Mouse (Mus musculus) brown adipose tissue, adult 24 weeks (tissue): ENCODE results near the gene Gm973. TPM values are rescaled to one million over a fixed set of nuclear protein-coding genes. Genes with fewer than 3 reads are reported as not detected.

Source experiments
- H3K27ac ChIP-seq: fragments of 200-500 bp; replicated peaks from 2 replicates; pipeline ENCODE4 v1.5.1; 2012; ENCODE audit warnings: low read depth, mild to moderate bottlenecking, low read length
- H3K4me1 ChIP-seq: fragments of 200-500 bp; 2 replicates; pipeline ENCODE4 v1.6.1; 2012; ENCODE audit warnings: low read length, mixed read lengths; ENCODE audit not compliant: control insufficient read depth, insufficient read depth, insufficient read length
- H3K4me3 ChIP-seq: fragments of 200-500 bp; 2 replicates; pipeline ENCODE4 v1.5.1; 2012; ENCODE audit warnings: low read depth, mild to moderate bottlenecking, low read length, moderate library complexity; ENCODE audit not compliant: insufficient read depth
- polyA plus RNA-seq: library from polyadenylated mRNA; stranded (reverse); fragments of >200 nt; gene quantifications from 2 replicates; pipeline ENCODE4 v1.2.4, GENCODE M21; 2012; ENCODE audit not compliant: missing spikeins, insufficient read depth, insufficient read length

The Gm973 gene
- polyA plus RNA-seq, 1 experiment, result 1.9 TPM

GRCm38 (mm10) chr1:59578770-59579169 is 62.7 kb downstream of the Gm973 start:
- H3K27ac ChIP-seq, result no peak overlapping the region
- no peak overlapping the region for H3K4me3 ChIP-seq
- H3K4me1 ChIP-seq, result no peaks in the 10 kb centered on the region

DNA sequence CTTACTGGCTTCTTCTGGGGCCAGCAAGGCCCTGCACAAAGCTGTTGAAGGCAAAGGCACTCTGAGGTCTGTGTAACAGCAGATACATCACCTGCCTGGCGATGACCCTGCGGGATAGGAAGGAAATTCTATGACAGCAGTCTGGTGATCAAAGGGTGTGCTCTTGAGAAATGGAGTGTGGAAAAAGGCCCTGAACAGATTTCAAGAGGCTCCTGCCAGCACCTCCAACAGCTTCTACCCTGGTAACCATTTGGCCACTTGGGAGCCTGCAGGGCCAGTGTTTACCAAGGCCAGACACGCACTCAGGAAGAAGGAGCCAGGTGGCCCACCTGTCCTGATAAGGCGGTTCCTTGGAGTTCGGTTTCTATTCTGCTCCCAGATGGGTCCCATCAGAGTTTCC is 63.3 kb downstream of the Gm973 start:
- Histone ChIP-seq H3K27ac (no peak overlapping the region), H3K4me3 (no peak overlapping the region), H3K4me1 (no peaks in the 10 kb centered on the region)

DNA sequence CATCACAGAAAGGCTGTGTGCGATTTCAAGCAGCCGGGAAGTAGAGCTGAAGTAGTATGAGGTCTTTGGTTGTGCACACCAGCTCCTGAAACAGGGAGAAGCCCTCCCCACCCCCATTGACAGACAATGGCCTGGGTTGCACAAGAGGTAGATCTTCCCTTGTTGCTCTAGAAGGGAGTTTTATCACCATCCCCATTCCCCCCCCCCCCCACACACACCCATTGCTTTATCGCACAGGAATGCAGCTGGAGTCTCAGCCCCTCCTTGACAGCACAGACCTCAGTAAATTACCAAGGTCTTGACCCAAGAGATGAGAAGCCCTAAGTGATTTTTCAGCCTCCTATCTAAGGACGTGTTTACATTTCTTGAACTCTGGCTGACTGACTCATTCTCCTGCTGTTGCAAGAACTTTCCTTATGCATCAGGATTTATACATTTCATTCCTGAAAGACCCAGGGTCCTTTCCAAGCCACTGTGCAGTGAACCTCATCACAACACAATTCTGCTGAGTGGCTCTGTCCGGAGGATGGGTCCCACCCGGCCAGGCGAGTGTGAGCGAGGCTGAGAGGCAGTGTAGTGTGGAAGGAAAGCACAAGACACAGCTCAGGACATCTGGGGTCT is 64.2 kb downstream of the Gm973 start:
- Histone ChIP-seq H3K4me3 (no peak overlapping the region), H3K4me1 (no peaks in the 10 kb centered on the region), H3K27ac (no peak overlapping the region)

GRCm38 (mm10) chr1:59580880-59581279 is 64.8 kb downstream of the Gm973 start:
- Histone ChIP-seq H3K27ac (no peak overlapping the region), H3K4me3 (no peak overlapping the region)

GRCm38 (mm10) chr1:59584656-59585410 is 68.8 kb downstream of the Gm973 start:
- Histone ChIP-seq H3K4me3 (no peak overlapping the region), H3K27ac (no peak overlapping the region)

More at GRCm38 (mm10) chr1:59580880-59581279, 64.8 kb downstream of the Gm973 start:
- H3K4me1 ChIP-seq, result no peaks in the 10 kb centered on the region

GRCm38 (mm10) chr1:59589271-59589670 is 73.2 kb downstream of the Gm973 start:
- H3K27ac ChIP-seq, result no peak overlapping the region
- H3K4me3 ChIP-seq, result no peak overlapping the region
- H3K4me1 ChIP-seq, result peaks cover 3% of the 10 kb centered on the region

More at GRCm38 (mm10) chr1:59584656-59585410, 68.8 kb downstream of the Gm973 start:
- H3K4me1 ChIP-seq, result no peaks in the 10 kb centered on the region

- Histone ChIP-seq H3K4me3 (no peak overlapping the region), H3K27ac (no peak overlapping the region), H3K4me1 (peaks cover 3% of the 10 kb centered on the region)
These were observed 76.3 kb downstream of the Gm973 start for GRCm38 (mm10) chr1:59592359-59592758.

GRCm38 (mm10) chr1:59592876-59593275 is 76.8 kb downstream of the Gm973 start:
- Histone ChIP-seq H3K27ac (no peak overlapping the region), H3K4me3 (peak overlapping the region; percentile 13; the same call in 1 of the 2 replicates)

GRCm38 (mm10) chr1:59593622-59594035 is 77.6 kb downstream of the Gm973 start:
- Histone ChIP-seq H3K4me1 (peaks cover 3% of the 10 kb centered on the region), H3K27ac (0 out of 2 replicates have a peak overlapping the region, but pooled peaks have one; percentile 2), H3K4me3 (no peak overlapping the region)

More at GRCm38 (mm10) chr1:59592876-59593275, 76.8 kb downstream of the Gm973 start:
- H3K4me1 ChIP-seq, result peaks cover 3% of the 10 kb centered on the region

DNA sequence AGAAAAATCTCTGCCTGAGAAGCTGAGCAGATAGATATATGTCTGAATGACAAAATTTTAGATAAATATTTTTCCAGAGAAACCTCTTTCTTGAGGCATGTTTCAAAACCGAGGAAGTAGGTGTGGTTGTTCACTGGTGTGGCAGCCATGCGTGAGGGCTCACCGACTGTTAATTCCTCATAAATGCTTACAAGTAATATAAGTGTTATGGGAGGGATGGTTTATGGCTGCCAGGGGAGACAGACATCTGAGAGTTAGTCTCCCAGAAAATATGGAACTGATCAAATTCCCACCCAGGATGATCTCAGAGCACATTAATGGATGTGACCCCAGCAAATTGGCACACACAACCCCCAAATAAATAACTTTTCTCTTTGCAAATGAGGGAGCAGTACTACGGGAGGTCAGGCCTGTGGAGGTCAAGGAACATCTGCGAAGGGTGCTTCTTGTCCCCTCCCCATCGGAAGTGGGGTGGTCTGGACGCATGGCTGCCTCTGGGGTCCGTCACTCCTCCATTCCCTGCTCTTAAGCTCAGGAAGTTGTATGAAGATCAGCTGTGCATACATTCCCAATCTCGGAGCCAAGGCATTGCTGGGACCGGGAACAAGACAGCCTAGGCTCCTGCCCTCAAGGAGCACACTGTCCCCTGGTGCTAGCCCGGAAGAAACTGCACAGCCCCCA is 78.7 kb downstream of the Gm973 start:
- no peak overlapping the region for H3K4me3 ChIP-seq
- H3K27ac ChIP-seq, result no peak overlapping the region

DNA sequence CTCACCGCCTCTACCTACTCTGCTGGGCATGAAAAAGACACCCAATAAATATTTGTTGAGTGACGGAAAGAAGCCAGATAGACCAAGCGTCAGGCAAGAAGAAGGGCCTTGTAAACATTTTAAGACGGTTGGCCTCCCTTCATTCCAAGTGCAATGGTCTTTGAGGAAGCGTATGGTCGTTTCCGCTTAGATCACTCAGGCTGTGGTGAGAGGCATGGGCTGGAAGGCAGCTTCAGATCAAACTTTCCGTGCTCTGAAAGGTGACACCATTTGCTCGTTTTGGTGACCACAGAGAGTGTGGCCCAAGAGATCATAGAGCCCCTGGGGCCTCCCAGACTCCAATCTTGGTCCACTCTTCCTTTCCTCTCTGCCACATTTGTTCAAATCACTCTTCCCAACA is 79.5 kb downstream of the Gm973 start:
- Histone ChIP-seq H3K4me3 (no peak overlapping the region), H3K4me1 (peaks cover 3% of the 10 kb centered on the region), H3K27ac (no peak overlapping the region)

More for the DNA sequence above, 78.7 kb downstream of the Gm973 start:
- H3K4me1 ChIP-seq, result peaks cover 3% of the 10 kb centered on the region

DNA sequence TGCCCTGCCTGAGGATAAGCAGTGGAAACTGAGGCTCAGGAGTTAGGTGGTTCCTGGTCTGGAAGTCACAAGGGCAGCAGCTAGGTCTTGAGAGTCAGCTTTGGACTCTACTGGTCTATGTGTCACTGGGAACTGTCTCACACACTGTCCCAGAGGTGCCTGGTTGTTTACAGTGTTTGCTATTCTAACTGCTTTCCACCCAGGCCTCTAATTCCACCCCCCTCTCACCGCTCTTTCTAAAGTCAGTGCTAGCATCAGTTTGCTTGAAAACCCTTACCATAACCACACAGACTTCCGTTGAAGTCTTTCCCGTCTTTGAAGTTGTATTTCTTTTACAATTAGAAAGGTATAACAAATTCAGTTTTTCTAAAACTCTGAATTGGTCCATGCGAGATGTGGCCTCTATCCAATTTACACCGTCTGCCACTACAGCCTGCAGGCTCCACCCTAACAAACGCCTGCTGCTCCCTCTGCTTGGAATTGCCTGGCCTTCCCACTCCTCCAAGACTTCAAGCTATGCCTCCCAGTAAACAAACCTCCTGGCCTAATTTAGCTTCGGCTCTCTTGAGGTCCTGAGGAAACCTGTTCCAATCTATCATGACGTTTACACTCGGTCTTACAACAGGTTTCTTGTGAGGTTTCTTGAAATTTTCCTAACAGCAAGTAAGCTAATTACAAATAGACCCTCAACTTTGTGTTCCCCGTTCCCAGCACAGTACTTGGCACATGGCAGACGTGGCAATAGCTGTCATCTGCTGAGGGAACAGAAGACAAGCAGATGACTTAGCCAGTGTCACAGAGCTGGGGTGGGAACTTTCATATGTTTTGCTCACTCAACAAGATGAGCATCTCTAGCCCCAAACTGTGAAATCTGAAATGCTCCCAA is 86.7 kb downstream of the Gm973 start:
- no peaks in the 10 kb centered on the region for H3K4me1 ChIP-seq
- H3K4me3 ChIP-seq, result no peak overlapping the region
- H3K27ac ChIP-seq, result no peak overlapping the region

- Histone ChIP-seq H3K4me3 (no peak overlapping the region), H3K27ac (no peak overlapping the region), H3K4me1 (no peaks in the 10 kb centered on the region)
These were observed 87.3 kb downstream of the Gm973 start for GRCm38 (mm10) chr1:59603417-59603712.

GRCm38 (mm10) chr1:59603893-59604292 is 87.8 kb downstream of the Gm973 start:
- H3K4me1 ChIP-seq, result no peaks in the 10 kb centered on the region; the same call in 1 of the 2 replicates
- H3K4me3 ChIP-seq, result no peak overlapping the region
- no peak overlapping the region for H3K27ac ChIP-seq

DNA sequence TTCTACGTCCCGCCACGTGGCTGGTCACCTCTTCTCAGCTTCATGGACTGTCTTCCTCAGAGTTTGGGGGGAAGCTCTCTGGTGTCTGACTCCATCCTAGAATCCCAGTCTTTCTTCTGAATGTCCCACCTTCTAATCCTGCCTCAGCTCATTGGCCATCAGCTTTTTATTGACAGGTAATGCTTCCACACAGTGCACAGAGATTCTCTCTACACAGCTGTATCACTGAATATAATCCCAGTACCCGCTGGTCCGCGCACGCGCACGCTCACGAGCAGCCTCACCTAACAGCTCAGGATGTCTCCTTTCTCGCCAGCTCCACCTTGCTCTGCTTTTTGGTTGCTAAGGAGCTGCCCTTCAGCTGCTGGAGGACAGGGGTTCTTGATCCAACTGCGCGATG is 90.4 kb downstream of the Gm973 start:
- Histone ChIP-seq H3K4me1 (peaks cover 3% of the 10 kb centered on the region), H3K27ac (no peak overlapping the region), H3K4me3 (no peak overlapping the region)
